Mouse (Mus musculus) erythroblast, embryonic 14.5 days (primary cell): ENCODE measurements around the gene Anxa3.

Experiments
- GATA1 ChIP-seq: IDR thresholded peaks from 2 replicates; pipeline ENCODE4 v1.6.1; 2012; ENCODE audit warnings: low read length, inconsistent platforms, mixed read lengths
- TAL1 ChIP-seq: IDR thresholded peaks from 3 replicates; pipeline ENCODE4 v1.6.1; 2012; ENCODE audit warnings: low read length, inconsistent platforms, mixed read lengths

GRCm38 (mm10) chr5:96799969-96800368 lies 6.8 kb downstream of the Anxa3 start:
- no peak for TF ChIP-seq GATA1
- TF ChIP-seq TAL1 = no peak
